Mouse (Mus musculus) layer of hippocampus, postnatal 14 days (tissue): Measurements from ENCODE around the gene Hspa2. TPM values are rescaled to one million over a fixed set of nuclear protein-coding genes. Genes with fewer than 3 reads are reported as not detected.

Source experiments
- DNase-seq, 2 experiments: peaks; one replicate each; pipeline ENCODE4 v3.0.0; 2021 to 2022; ENCODE audit warnings: low spot score in 2 of 2, mixed read lengths in 1 of 2
- long read RNA-seq, 2 experiments: library from polyadenylated mRNA; stranded (forward); transcript quantifications; one replicate each; pipeline ENCODE4 v2.0.0; 2021
- total RNA-seq, 2 experiments: library from RNA; stranded (reverse); gene quantifications; 2 replicates each; pipeline ENCODE4 v1.2.3; 2021

Gene Hspa2
- 100 to 1,000 TPM; 109 to 128 TPM for total RNA-seq
- long read RNA-seq, experiment 1, transcript Hspa2-202 (1 exons, 2,526 nt), result major isoform, 278 of 289 reads
- long read RNA-seq, experiment 1, transcript Hspa2-201 (2 exons, 2,524 nt), result minor isoform, 11 of 289 reads
- long read RNA-seq, experiment 1, partial matches to known transcripts, result 0 of 289 reads
- long read RNA-seq, experiment 1, other reads (novel, unspliced or antisense), result 0 of 289 reads
- long read RNA-seq, experiment 2, transcript Hspa2-202 (1 exons, 2,526 nt), result major isoform, 334 of 342 reads
- long read RNA-seq, experiment 2, transcript Hspa2-201 (2 exons, 2,524 nt), result minor isoform, 7 of 342 reads
- long read RNA-seq, experiment 2, partial matches to known transcripts, result 0 of 342 reads
- long read RNA-seq, experiment 2, other reads (novel, unspliced or antisense), result 1 of 342 reads

- DNase-seq, result peak; percentile 100
Observed at GRCm38 (mm10) chr12:76403886-76404537, at the start of gene Hspa2. Gene Hspa2 (plus strand): TSS chr12:76404176.

GRCm38 (mm10) chr12:76360868-76361267 is 43.1 kb upstream of the Hspa2 start:
- DNase-seq, result no peak

- DNase-seq, result no peak
Observed at GRCm38 (mm10) chr12:76361405-76362302, 42.3 kb upstream of the Hspa2 start.

GRCm38 (mm10) chr12:76362303-76362676 is 41.7 kb upstream of the Hspa2 start:
- no peak for DNase-seq

GRCm38 (mm10) chr12:76366276-76366675 is 37.7 kb upstream of the Hspa2 start:
- DNase-seq, result no peak

GRCm38 (mm10) chr12:76367096-76367995 is 36.6 kb upstream of the Hspa2 start:
- no peak for DNase-seq

- no peak for DNase-seq
Observed at GRCm38 (mm10) chr12:76368201-76368789, 35.7 kb upstream of the Hspa2 start.

GRCm38 (mm10) chr12:76368790-76369205 is 35.2 kb upstream of the Hspa2 start:
- peak; percentile 16 to 48 for DNase-seq

GRCm38 (mm10) chr12:76369206-76369977 is 34.6 kb upstream of the Hspa2 start, which contains the start of gene Zbtb25:
Gene Zbtb25 (minus strand): TSS chr12:76369602.
- DNase-seq, result peak; percentile 84 to 88

GRCm38 (mm10) chr12:76369978-76370830 is 33.8 kb upstream of the Hspa2 start, which contains the start of gene Zbtb1:
Gene Zbtb1 (plus strand): TSS chr12:76370266.
- DNase-seq, result peak; percentile 81 to 85

GRCm38 (mm10) chr12:76370831-76371571 is 33.0 kb upstream of the Hspa2 start:
- DNase-seq, result peak; percentile 34 to 55

- DNase-seq, result no peak
Observed at GRCm38 (mm10) chr12:76372046-76372445, 31.9 kb upstream of the Hspa2 start.

- DNase-seq, result no peak
Observed at GRCm38 (mm10) chr12:76372881-76373818, 30.8 kb upstream of the Hspa2 start.

GRCm38 (mm10) chr12:76373991-76374390 is 30.0 kb upstream of the Hspa2 start:
- no peak for DNase-seq

GRCm38 (mm10) chr12:76374911-76375310 is 29.1 kb upstream of the Hspa2 start:
- no peak for DNase-seq

GRCm38 (mm10) chr12:76375506-76375905 is 28.5 kb upstream of the Hspa2 start:
- no peak for DNase-seq
